Mouse (Mus musculus) liver, adult 2 months (tissue): ENCODE measurements at regions not wholly inside any gene's neighbourhood (a gene's known extent, or its start where the extent isn't known, plus 50 kb on each side); places are given as distances from the start of the nearest gene placed in this dataset.

Source experiments
- CTCF ChIP-seq: fragments of 200-500 bp; IDR thresholded peaks from 2 replicates; pipeline ENCODE4 v1.5.1; 2011; ENCODE audit warnings: low read depth, low read length, control low read depth
- POLR2A ChIP-seq: fragments of 200-500 bp; IDR thresholded peaks from 2 replicates; pipeline ENCODE4 v1.6.1; 2011; ENCODE audit warnings: low read length, control low read depth; ENCODE audit not compliant: insufficient read depth; ENCODE audit errors: extremely low read depth

- no peak for TF ChIP-seq CTCF
- TF ChIP-seq POLR2A, result no peak
Observed at GRCm38 (mm10) chr11:56810141-56810540, 201.0 kb upstream of the Gria1 start.
